Mouse (Mus musculus): ENCODE measurements around the gene Supv3l1. TPM values are rescaled to one million over a fixed set of nuclear protein-coding genes. Genes with fewer than 3 reads are reported as not detected.
A peak's percentile ranks its signal among the peaks of the same experiment; 100 is the strongest.

Gene Supv3l1
- polyA plus RNA-seq, 2 experiments from 2014 or later, result 9.0 to 10.0 TPM

- no peak for ATAC-seq
Observed at GRCm38 (mm10) chr10:62412906-62413605, 36.5 kb downstream of the Supv3l1 start.

GRCm38 (mm10) chr10:62411431-62412410 is 37.8 kb downstream of the Supv3l1 start:
- no peak for ATAC-seq

GRCm38 (mm10) chr10:62410943-62411342 is 38.6 kb downstream of the Supv3l1 start:
- no peak for ATAC-seq

DNA sequence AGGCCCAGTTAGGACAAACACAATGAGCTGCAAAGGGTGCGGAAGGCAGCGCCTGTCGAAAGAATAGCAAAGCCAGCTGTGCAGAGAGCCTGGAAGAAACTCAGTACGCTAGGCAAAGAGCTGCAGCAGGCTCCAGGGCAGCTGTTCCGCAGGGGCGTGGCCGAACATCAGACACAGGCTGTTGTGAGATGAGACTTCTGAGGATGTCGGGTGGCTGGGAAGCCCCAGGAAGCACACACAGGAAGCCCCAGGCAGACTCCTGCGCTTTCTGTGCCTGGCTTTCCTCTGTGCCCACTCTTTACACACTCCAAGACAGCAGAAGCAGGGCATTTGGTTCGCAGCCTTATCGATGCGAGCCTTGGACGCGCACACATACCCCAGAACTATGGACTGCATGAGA is 44.6 kb downstream of the Supv3l1 start:
- ATAC-seq, result peak; percentile 54

GRCm38 (mm10) chr10:62401641-62402111 is 47.9 kb downstream of the Supv3l1 start:
- no peak for ATAC-seq

DNA sequence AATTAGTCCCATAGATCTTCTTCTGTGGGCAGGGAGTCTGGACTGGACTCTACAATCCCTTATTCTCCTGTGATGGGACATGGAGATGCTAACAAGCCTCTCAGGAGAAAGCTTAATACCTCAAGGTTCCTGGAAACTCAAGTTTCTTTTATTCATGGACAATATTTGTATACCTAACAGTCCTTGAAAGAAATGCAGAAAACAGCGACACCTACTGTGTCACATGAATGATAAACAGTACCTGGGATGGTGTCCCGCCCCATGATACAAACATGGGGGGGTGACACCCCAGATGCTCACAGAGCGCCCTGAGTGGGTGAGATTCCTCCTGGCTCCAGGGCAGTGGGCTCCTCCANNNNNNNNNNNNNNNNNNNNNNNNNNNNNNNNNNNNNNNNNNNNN is 66.5 kb downstream of the Supv3l1 start:
- ATAC-seq, result no peak

GRCm38 (mm10) chr10:62380936-62381335 is 68.6 kb downstream of the Supv3l1 start:
- peak; percentile 36 for ATAC-seq

GRCm38 (mm10) chr10:62379808-62380207 is 69.7 kb downstream of the Supv3l1 start, which contains the start of gene Hk1:
Hk1 (minus strand) TSS chr10:62379908.
- ATAC-seq, result no peak

Other genes with a start within 250 kb of the Supv3l1 start
- gene Tspan15, start 218.5 kb downstream of the Supv3l1 start, polyA plus RNA-seq (2017; shearing (Covaris generic)), result under 1 TPM in 1 of 2 experiments, not detected in 1; 0.15 TPM
- not detected for gene Tacr2, start 197.3 kb downstream of the Supv3l1 start, polyA plus RNA-seq (2017; shearing (Covaris generic))
- gene Hk1, start 69.8 kb downstream of the Supv3l1 start, polyA plus RNA-seq (2017; shearing (Covaris generic)), result 10 to 100 TPM; 52.7 to 92.5 TPM
- under 1 TPM in 1 of 2 experiments, not detected in 1; 0.16 TPM for gene Hkdc1, start 27.2 kb downstream of the Supv3l1 start, polyA plus RNA-seq (2017; shearing (Covaris generic))
- not detected for gene 4930507D05Rik, start 249 bp downstream of the Supv3l1 start, polyA plus RNA-seq (2017; shearing (Covaris generic))
- gene Vps26a, start 37.1 kb upstream of the Supv3l1 start, polyA plus RNA-seq (2017; shearing (Covaris generic)), result 10 to 100 TPM; 68.8 to 72.1 TPM
- gene Srgn, start 77.7 kb upstream of the Supv3l1 start, polyA plus RNA-seq (2017; shearing (Covaris generic)), result 1,000 to 10,000 TPM; 1,983 to 1,991 TPM
- 1 to 10 TPM; 4.1 to 6.0 TPM for gene Kif1bp, start 128.7 kb upstream of the Supv3l1 start, polyA plus RNA-seq (2017; shearing (Covaris generic))
- 10 to 100 TPM; 54.1 to 60.2 TPM for gene Ddx21, start 152.5 kb upstream of the Supv3l1 start, polyA plus RNA-seq (2017; shearing (Covaris generic))
- 10 to 100 TPM; 91.8 to 100.0 TPM for gene Ddx50, start 201.5 kb upstream of the Supv3l1 start, polyA plus RNA-seq (2017; shearing (Covaris generic))